Mouse (Mus musculus) kidney, adult 9 months (tissue): ENCODE measurements around the gene Slc18a3.

Experiments
- DNase-seq: peaks from one replicate; pipeline ENCODE4 v3.0.0; 2022

The Slc18a3 gene

GRCm38 (mm10) chr14:32464601-32465505 is at the start of gene Slc18a3:
Slc18a3 (minus strand) TSS chr14:32464850.
- DNase-seq, result no peak

GRCm38 (mm10) chr14:32513336-32514032 is 48.8 kb upstream of the Slc18a3 start, which contains the start of gene Ercc6:
Ercc6 (plus strand) TSS chr14:32513521.
- DNase-seq, result peak; percentile 97

GRCm38 (mm10) chr14:32512912-32513311 is 48.3 kb upstream of the Slc18a3 start:
- DNase-seq, result no peak

GRCm38 (mm10) chr14:32509443-32509961 is 44.9 kb upstream of the Slc18a3 start:
- DNase-seq, result no peak

GRCm38 (mm10) chr14:32508105-32508835 is 43.6 kb upstream of the Slc18a3 start:
- DNase-seq, result no peak

GRCm38 (mm10) chr14:32507216-32507615 is 42.6 kb upstream of the Slc18a3 start:
- DNase-seq, result no peak

- no peak for DNase-seq
Measured at GRCm38 (mm10) chr14:32506329-32506728, 41.7 kb upstream of the Slc18a3 start.

- DNase-seq, result no peak
Measured at GRCm38 (mm10) chr14:32503897-32504296, 39.2 kb upstream of the Slc18a3 start.

- DNase-seq, result no peak
Measured at GRCm38 (mm10) chr14:32502764-32503688, 38.4 kb upstream of the Slc18a3 start.

- no peak for DNase-seq
Measured at GRCm38 (mm10) chr14:32501303-32501702, 36.7 kb upstream of the Slc18a3 start.

GRCm38 (mm10) chr14:32496115-32496850 is 31.6 kb upstream of the Slc18a3 start:
- no peak for DNase-seq

- DNase-seq, result no peak
Measured at GRCm38 (mm10) chr14:32492521-32492920, 27.9 kb upstream of the Slc18a3 start.

- DNase-seq, result peak; percentile 5
Measured at GRCm38 (mm10) chr14:32482061-32482460, 17.4 kb upstream of the Slc18a3 start.

- DNase-seq, result no peak
Measured at GRCm38 (mm10) chr14:32477581-32477980, 12.9 kb upstream of the Slc18a3 start.

GRCm38 (mm10) chr14:32476559-32476958 is 11.9 kb upstream of the Slc18a3 start:
- no peak for DNase-seq

- peak; percentile 57 for DNase-seq
Measured at GRCm38 (mm10) chr14:32472996-32473395, 8.3 kb upstream of the Slc18a3 start.

GRCm38 (mm10) chr14:32467606-32468005 is 3.0 kb upstream of the Slc18a3 start:
- DNase-seq, result peak; percentile 36

GRCm38 (mm10) chr14:32465889-32466288 is 1.2 kb upstream of the Slc18a3 start, which contains the start of gene Chat:
Chat (minus strand) TSS chr14:32465989.
- no peak for DNase-seq

GRCm38 (mm10) chr14:32465506-32465870 is 838 bp upstream of the Slc18a3 start:
- DNase-seq, result no peak

GRCm38 (mm10) chr14:32463211-32464040 is 1.2 kb downstream of the Slc18a3 start:
- DNase-seq, result no peak
